12 mouse cellular contexts compared by ENCODE assay signal in genomic region chr12:56613438-56613830, GRCm38 (mm10). TPM values are rescaled to one million over a fixed set of nuclear protein-coding genes. Genes with fewer than 3 reads are reported as not detected.
DNase-seq lines count a peak whose midpoint lies in the region; ATAC-seq and TF ChIP-seq lines count a peak whose summit lies in the region.
"Had no signal": no experiment of that assay in that cellular context is flagged by ENCODE, and none has a peak within 500 bp of the region (broad histone marks: within the 10 kb centered on the region; RNA-seq: fewer than 3 reads in every experiment).

No protein-coding gene starts in this region.

- no peaks in the 10 kb centered on the region for H3K36me3 ChIP-seq in heart, embryonic 10.5 days
- H3K36me3 ChIP-seq in lung, embryonic 14.5 days (ENCODE audit: insufficient read depth) = no peaks in the 10 kb centered on the region
- H3K36me3 ChIP-seq in limb, embryonic 12.5 days = no peaks in the 10 kb centered on the region
- no peaks in the 10 kb centered on the region for H3K36me3 ChIP-seq in stomach, embryonic 15.5 days

- no peak overlapping the region for H3K27ac ChIP-seq in heart, embryonic 10.5 days
- no peak overlapping the region for H3K27ac ChIP-seq in lung, embryonic 14.5 days (ENCODE audit: low read depth)
- H3K27ac ChIP-seq in limb, embryonic 12.5 days = no peak overlapping the region
- H3K27ac ChIP-seq in stomach, embryonic 15.5 days = no peak overlapping the region

- 1% methylated on average over 6 of the region's 6 CpGs for WGBS in heart, embryonic 10.5 days
- WGBS in lung, embryonic 14.5 days = 5% methylated on average over 6 of the region's 6 CpGs
- WGBS in limb, embryonic 12.5 days = under 1% methylated on average over 6 of the region's 6 CpGs
- 5% methylated on average over 6 of the region's 6 CpGs for WGBS in stomach, embryonic 15.5 days

- TF ChIP-seq CTCF in lung, embryonic 14.5 days (IDR thresholded peaks at IDR 0.05; ENCODE audit: low read depth) = no peak

- H3K9me3 ChIP-seq in heart, embryonic 10.5 days = no peaks in the 10 kb centered on the region
- H3K9me3 ChIP-seq in lung, embryonic 14.5 days (ENCODE audit: low read depth, low read length) = no peaks in the 10 kb centered on the region
- no peaks in the 10 kb centered on the region for H3K9me3 ChIP-seq in limb, embryonic 12.5 days
- H3K9me3 ChIP-seq in stomach, embryonic 15.5 days = no peaks in the 10 kb centered on the region

- peak overlapping the region; percentile 60 for H3K4me2 ChIP-seq in lung, embryonic 14.5 days
- peak overlapping the region; percentile 63 for H3K4me2 ChIP-seq in limb, embryonic 12.5 days
- H3K4me2 ChIP-seq in stomach, embryonic 15.5 days = peak overlapping the region; percentile 66

- peaks cover 29% of the 10 kb centered on the region for H3K4me1 ChIP-seq in heart, embryonic 10.5 days
- H3K4me1 ChIP-seq in lung, embryonic 14.5 days (ENCODE audit: insufficient read depth) = no peaks in the 10 kb centered on the region
- peaks cover 21% of the 10 kb centered on the region for H3K4me1 ChIP-seq in limb, embryonic 12.5 days (replicated peaks)
- peaks cover 15% of the 10 kb centered on the region for H3K4me1 ChIP-seq in stomach, embryonic 15.5 days

- ATAC-seq in lung, embryonic 14.5 days (ENCODE audit: insufficient read depth) = no peak
- ATAC-seq in limb, embryonic 12.5 days (ENCODE audit: insufficient number of reproducible peaks, insufficient read depth, low FRiP score, low TSS enrichment, low read depth) = no peak
- ATAC-seq in stomach, embryonic 15.5 days (ENCODE audit: insufficient read depth, low FRiP score, low read depth) = no peak
- ATAC-seq: Patski had no signal

- no peak for DNase-seq in heart, embryonic 10.5 days (ENCODE audit: low spot score)
- no peak for DNase-seq in heart, adult 9 months (ENCODE audit: low spot score in 2 of 2)
- no peak for DNase-seq in lung, embryonic 14.5 days
- DNase-seq in lung, postnatal 10 days = no peak
- DNase-seq in thymus, postnatal 14 days = no peak
- no peak for DNase-seq in thymus, adult 18-20 months
- DNase-seq: cerebellum, adult 9-11 months had no signal

- peak overlapping the region; percentile 58 for H3K4me3 ChIP-seq in heart, embryonic 10.5 days
- H3K4me3 ChIP-seq in lung, embryonic 14.5 days (ENCODE audit: low read depth, low read length) = peak overlapping the region; percentile 27
- peak overlapping the region; percentile 27 for H3K4me3 ChIP-seq in limb, embryonic 12.5 days (replicated peaks)
- H3K4me3 ChIP-seq in stomach, embryonic 15.5 days (replicated peaks) = peak overlapping the region; percentile 21
- H3K4me3 ChIP-seq: megakaryocyte, embryonic 14.5 days had no signal

- peaks cover 96% of the 10 kb centered on the region for H3K27me3 ChIP-seq in heart, embryonic 10.5 days (ENCODE audit: insufficient read depth, poor library complexity, severe bottlenecking)
- H3K27me3 ChIP-seq in lung, embryonic 14.5 days (ENCODE audit: insufficient read depth, low read length) = peaks cover 82% of the 10 kb centered on the region
- peaks cover 92% of the 10 kb centered on the region for H3K27me3 ChIP-seq in limb, embryonic 12.5 days
- peaks cover 79% of the 10 kb centered on the region for H3K27me3 ChIP-seq in stomach, embryonic 15.5 days (replicated peaks)

- no peak overlapping the region for H3K9ac ChIP-seq in lung, embryonic 14.5 days
- no peak overlapping the region for H3K9ac ChIP-seq in limb, embryonic 12.5 days (replicated peaks)
- no peak overlapping the region for H3K9ac ChIP-seq in stomach, embryonic 15.5 days

RNA-seq across cellular contexts. Expression of gene Nkx2-9, which starts 0.3 kb away (rescaled TPM):
- 0.14 and 0.44 TPM in 2 replicates for polyA plus RNA-seq in heart, embryonic 10.5 days (2016; fragmentation: Nextera tagmentation; extraction: Ambion mirVana)
- polyA plus RNA-seq in lung, embryonic 14.5 days (2014; fragmentation: Nextera tagmentation; extraction: Ambion mirVana) = 0.14 TPM in 1 of 2 replicates, not detected in the other
- not detected in 2 replicates for polyA plus RNA-seq in limb, embryonic 12.5 days (2016; fragmentation: Nextera tagmentation; extraction: Ambion mirVana)
- not detected in 2 replicates for polyA plus RNA-seq in stomach, embryonic 15.5 days (2015; fragmentation: Nextera tagmentation; extraction: Ambion mirVana)
- polyA plus RNA-seq: C2C12, Patski had no signal
